Mouse (Mus musculus) ES-E14 (cell line): ENCODE measurements around the gene Zswim9. TPM values are rescaled to one million over a fixed set of nuclear protein-coding genes. Genes with fewer than 3 reads are reported as not detected.

Experiments
- DNase-seq: peaks from one replicate; pipeline ENCODE4 v3.0.0-alpha.2; 2013; ENCODE audit warnings: low read depth, low spot score
- H3K27ac ChIP-seq: 2 replicates; pipeline ENCODE4 v1.5.1; 2012; ENCODE audit warnings: low read depth, mild to moderate bottlenecking, low read length, moderate library complexity, mixed read lengths; ENCODE audit not compliant: poor library complexity, insufficient read depth, severe bottlenecking
- H3K36me3 ChIP-seq: 2 replicates; pipeline ENCODE4 v1.6.1; 2012; ENCODE audit warnings: mild to moderate bottlenecking, low read length, moderate library complexity, mixed read lengths; ENCODE audit not compliant: control insufficient read depth, poor library complexity, insufficient read depth, severe bottlenecking
- H3K4me1 ChIP-seq, 2 experiments: fragments of 150-350 bp in 1 of 2; sonication (generic) in 1 of 2; 2 replicates each; pipeline ENCODE4 v1.6.1; 2012; ENCODE audit warnings: low read length in 2 of 2, mild to moderate bottlenecking in 1 of 2, mixed read lengths in 1 of 2; ENCODE audit not compliant: control insufficient read depth in 2 of 2, insufficient read depth in 2 of 2, poor library complexity in 1 of 2
- H3K4me3 ChIP-seq, 2 experiments: fragments of 150-350 bp in 1 of 2; sonication (generic) in 1 of 2; 2 replicates each; pipeline ENCODE4 v1.5.1; 2012; ENCODE audit warnings: low read length in 2 of 2, low read depth in 1 of 2, mild to moderate bottlenecking in 1 of 2, mixed read lengths in 1 of 2; ENCODE audit not compliant: insufficient read depth in 1 of 2, poor library complexity in 1 of 2, severe bottlenecking in 1 of 2
- H3K9ac ChIP-seq: 2 replicates; pipeline ENCODE4 v1.6.1; 2012; ENCODE audit warnings: low read depth, mild to moderate bottlenecking, low read length, mixed read lengths; ENCODE audit not compliant: poor library complexity, insufficient read depth, severe bottlenecking
- H3K9me3 ChIP-seq: fragments of 150-350 bp; sonication (generic); 2 replicates; pipeline ENCODE4 v1.6.1; 2012; ENCODE audit warnings: low read depth, mild to moderate bottlenecking, low read length; ENCODE audit not compliant: control insufficient read depth, insufficient read depth
- CHD2 ChIP-seq: IDR thresholded peaks from 2 replicates; pipeline ENCODE4 v1.6.1; 2014; ENCODE audit warnings: mild to moderate bottlenecking, low read depth, low read length, inconsistent platforms
- HCFC1 ChIP-seq: IDR thresholded peaks from 2 replicates; pipeline ENCODE4 v1.6.1; 2012; ENCODE audit warnings: low read length, inconsistent platforms, borderline replicate concordance; ENCODE audit not compliant: insufficient read depth
- MAFK ChIP-seq: IDR thresholded peaks from 2 replicates; pipeline ENCODE4 v1.6.1; 2014; ENCODE audit warnings: mild to moderate bottlenecking, low read depth, low read length, inconsistent platforms; ENCODE audit not compliant: insufficient read depth
- ZC3H11A ChIP-seq: IDR thresholded peaks from 2 replicates; pipeline ENCODE4 v1.6.1; 2012; ENCODE audit warnings: low read depth, mild to moderate bottlenecking, inconsistent platforms, low read length, borderline replicate concordance
- ZNF384 ChIP-seq: IDR thresholded peaks from 2 replicates; pipeline ENCODE4 v1.6.1; 2012; ENCODE audit warnings: low read depth, low read length, inconsistent platforms
- in situ Hi-C, 2 experiments: fragments of 600-800 bp; cut with MboI; formaldehyde crosslinking; loops; one replicate each; pipeline ENCODE4 v1.15.1; 2025; ENCODE audit warnings: low sequenced_read_pairs in 2 of 2, inconsistent platforms in 1 of 2; ENCODE audit not compliant: unreplicated experiment in 2 of 2
- total RNA-seq: library from RNA; depleted of rRNA; stranded (reverse); fragments of 300-350 nt; gene quantifications from 2 replicates; pipeline ENCODE4 v1.2.3, GENCODE M21; 2012

Gene Zswim9
- total RNA-seq, 1 experiment: 5.7 TPM

DNA sequence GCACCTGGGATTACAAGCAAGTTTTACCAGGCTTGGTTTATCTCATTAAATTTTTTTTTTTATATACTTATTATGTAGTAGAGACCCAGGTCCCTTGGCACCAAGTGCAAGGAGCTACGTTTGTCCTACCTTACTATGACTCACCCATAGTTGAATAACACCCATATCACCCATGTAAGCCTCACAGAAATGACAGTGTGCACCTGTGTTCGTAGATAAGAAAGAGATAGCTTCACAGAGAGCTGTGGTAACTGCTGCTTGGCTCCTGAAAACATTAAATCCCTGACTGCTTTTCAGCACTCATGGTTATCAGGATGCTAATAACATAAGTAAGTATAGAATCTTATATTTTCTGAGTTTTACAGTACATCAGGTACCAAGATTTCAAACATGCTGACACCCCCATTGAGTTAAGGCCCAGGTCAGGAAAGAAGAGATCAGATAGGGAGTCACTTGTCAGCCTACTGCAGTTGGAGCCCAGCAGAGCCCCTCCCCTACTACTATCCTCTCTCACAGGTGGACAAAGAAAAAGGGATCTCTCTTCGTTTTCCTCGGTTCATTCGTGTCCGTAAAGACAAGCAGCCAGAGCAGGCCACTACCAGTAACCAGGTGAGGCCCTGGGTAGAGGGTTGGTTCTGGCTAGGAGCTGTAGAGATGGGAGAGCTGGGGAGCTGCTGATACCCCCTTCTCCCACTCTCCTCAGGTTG lies 32.1 kb upstream of the Zswim9 start:
- no peak for TF ChIP-seq ZC3H11A
- TF ChIP-seq HCFC1: no peak
- TF ChIP-seq CHD2: no peak
- TF ChIP-seq MAFK: no peak
- TF ChIP-seq ZNF384: no peak
- peaks cover 72% of the 10 kb centered on the region for H3K36me3 ChIP-seq
- no peaks in the 10 kb centered on the region for H3K4me1 ChIP-seq
- peaks cover 4% of the 10 kb centered on the region; the same call in 1 of the 2 replicates for H3K9me3 ChIP-seq
- no peak overlapping the region for H3K9ac ChIP-seq
- in situ Hi-C loops: no loop called here
- H3K27ac ChIP-seq: no peak overlapping the region
- no peak overlapping the region for H3K4me3 ChIP-seq
- DNase-seq: no peak

DNA sequence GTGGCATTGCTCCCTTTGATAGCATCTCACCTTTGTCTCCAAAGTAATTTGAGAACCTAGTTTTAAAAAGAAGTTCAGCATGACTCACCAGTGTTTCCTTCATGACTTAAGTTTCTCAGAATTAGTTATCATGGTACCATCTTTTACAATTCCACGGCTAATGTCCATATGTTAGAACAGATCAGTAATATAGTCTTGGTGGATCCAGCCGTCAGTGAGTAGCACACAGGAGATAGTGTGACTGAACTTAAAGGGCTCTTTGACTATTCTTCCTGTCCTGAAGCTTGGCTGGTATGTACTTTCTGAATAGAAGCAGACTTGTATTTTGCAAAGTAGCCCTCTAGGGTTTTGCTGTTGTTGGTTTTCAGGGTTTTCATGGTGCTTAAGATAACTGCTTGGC lies 30.9 kb upstream of the Zswim9 start:
- Histone ChIP-seq H3K27ac (no peak overlapping the region), H3K4me1 (no peaks in the 10 kb centered on the region), H3K4me3 (no peak overlapping the region), H3K9me3 (peaks cover 4% of the 10 kb centered on the region; the same call in 1 of the 2 replicates), H3K9ac (no peak overlapping the region), H3K36me3 (peaks cover 80% of the 10 kb centered on the region)
- TF ChIP-seq ZNF384: no peak
- TF ChIP-seq HCFC1: no peak
- TF ChIP-seq CHD2: no peak
- no peak for TF ChIP-seq ZC3H11A
- no peak for TF ChIP-seq MAFK
- in situ Hi-C loops: no loop called here
- DNase-seq: no peak

DNA sequence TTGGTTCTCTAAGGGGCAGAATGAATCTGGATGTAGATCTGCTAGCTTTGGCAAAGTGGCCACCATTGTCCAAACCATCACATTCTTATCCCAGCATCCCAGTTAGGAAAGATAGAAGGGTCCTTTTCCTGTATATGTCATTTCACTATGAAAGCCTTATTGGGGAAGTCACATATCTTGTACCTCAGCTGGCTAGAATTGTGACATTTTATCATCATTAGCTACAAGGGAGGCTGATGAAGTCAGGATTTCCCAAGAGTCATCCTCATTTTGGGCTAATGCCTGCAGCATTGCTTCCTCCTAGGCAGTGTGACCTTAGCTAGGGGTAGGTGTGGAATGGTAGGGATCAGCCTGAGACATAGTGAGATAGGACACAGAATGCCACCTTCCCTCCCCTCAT lies 24.9 kb upstream of the Zswim9 start:
- no peak overlapping the region for H3K9ac ChIP-seq
- DNase-seq: no peak
- 0 out of 4 replicates have a peak, but pooled peaks cover 0 to 2% of the 10 kb centered on the region in 2 experiments for H3K4me1 ChIP-seq
- in situ Hi-C loops: no loop called here
- H3K36me3 ChIP-seq: peaks cover 76% of the 10 kb centered on the region
- H3K27ac ChIP-seq: no peak overlapping the region
- H3K9me3 ChIP-seq: peaks cover 4% of the 10 kb centered on the region; the same call in 1 of the 2 replicates
- no peak for TF ChIP-seq HCFC1
- no peak for TF ChIP-seq ZC3H11A
- no peak for TF ChIP-seq MAFK
- TF ChIP-seq CHD2: no peak
- TF ChIP-seq ZNF384: no peak
- no peak overlapping the region for H3K4me3 ChIP-seq

DNA sequence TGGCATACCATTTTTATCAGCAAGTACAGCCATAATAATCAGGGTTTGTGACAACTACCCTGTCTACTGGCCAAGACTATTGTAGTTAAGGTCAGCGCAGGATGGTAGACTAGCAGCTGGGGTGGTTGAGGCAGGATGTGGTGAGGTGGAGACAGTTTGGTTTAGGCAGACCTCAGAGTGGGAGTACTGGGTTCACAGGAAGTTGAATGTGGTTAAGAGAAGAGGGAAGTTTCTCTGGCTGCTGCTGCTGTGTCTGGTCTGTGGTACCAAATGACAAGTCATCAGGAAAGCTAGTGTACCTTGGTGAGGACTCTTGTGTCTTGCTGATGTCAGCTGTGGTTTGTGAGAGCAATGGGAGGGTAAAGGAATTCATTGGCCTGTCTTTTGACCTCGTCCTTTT lies 24.3 kb upstream of the Zswim9 start:
- TF ChIP-seq CHD2 (no peak), MAFK (no peak), ZC3H11A (no peak), HCFC1 (no peak), ZNF384 (no peak)
- Histone ChIP-seq H3K9ac (no peak overlapping the region), H3K9me3 (peaks cover 3% of the 10 kb centered on the region; the same call in 1 of the 2 replicates), H3K4me1 (0 out of 4 replicates have a peak, but pooled peaks cover 0 to 2% of the 10 kb centered on the region in 2 experiments), H3K27ac (no peak overlapping the region), H3K36me3 (peaks cover 74% of the 10 kb centered on the region), H3K4me3 (no peak overlapping the region)
- in situ Hi-C loops: no loop called here
- no peak for DNase-seq
